Mouse (Mus musculus): Measurements from ENCODE around the gene Cldn15. TPM values are rescaled to one million over a fixed set of nuclear protein-coding genes. Genes with fewer than 3 reads are reported as not detected.
A peak's percentile ranks its signal among the peaks of the same experiment; 100 is the strongest.

Gene Cldn15
- polyA plus RNA-seq, 1 experiment from 2014 or later = 0.11 TPM

DNA sequence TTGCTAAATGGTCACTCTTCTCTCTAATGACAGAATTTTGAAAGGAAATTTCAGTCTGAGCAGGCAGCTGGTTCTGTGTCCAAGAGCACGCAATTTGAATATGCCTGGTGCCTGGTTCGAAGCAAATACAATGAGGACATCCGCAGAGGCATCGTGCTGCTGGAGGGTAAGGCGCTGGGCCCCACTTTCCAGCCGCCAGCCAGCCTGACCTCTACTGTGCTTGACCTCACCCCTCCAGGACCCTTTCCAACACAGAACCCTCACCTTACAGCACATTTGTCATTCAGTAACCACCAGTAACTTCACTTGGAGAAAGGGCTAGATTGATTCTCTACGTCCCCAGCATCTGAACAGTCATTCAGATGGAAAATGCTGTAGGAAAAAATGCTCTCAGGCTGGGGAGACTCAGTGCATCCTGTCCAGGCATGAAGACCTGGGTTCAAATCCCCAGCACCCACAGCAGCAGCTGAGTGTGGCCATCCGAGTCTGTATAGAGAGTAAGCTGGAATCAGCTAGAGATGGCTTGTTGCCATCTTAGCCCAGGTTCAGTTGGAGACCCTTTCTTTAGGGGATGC, 3.4 kb upstream of the Cldn15 start:
- Histone ChIP-seq H3K9ac (peak overlapping the region; percentile 70; the same call in 1 of the 2 replicates), H3K4me2 (replicated peaks) (peak overlapping the region; percentile 70), H3K9me3 (replicated peaks) (no peaks in the 10 kb centered on the region), H3K4me1 (peaks cover 14% of the 10 kb centered on the region), H3K4me3 (replicated peaks) (peak overlapping the region; percentile 67), H3K36me3 (peaks cover 37% of the 10 kb centered on the region), H3K27ac (replicated peaks) (no peak overlapping the region), H3K27me3 (no peaks in the 10 kb centered on the region)
- 77% methylated on average over 8 of the region's 8 CpGs for WGBS
- no peak for ATAC-seq (ENCODE audit: insufficient number of reproducible peaks, low FRiP score, low TSS enrichment, low read depth)

DNA sequence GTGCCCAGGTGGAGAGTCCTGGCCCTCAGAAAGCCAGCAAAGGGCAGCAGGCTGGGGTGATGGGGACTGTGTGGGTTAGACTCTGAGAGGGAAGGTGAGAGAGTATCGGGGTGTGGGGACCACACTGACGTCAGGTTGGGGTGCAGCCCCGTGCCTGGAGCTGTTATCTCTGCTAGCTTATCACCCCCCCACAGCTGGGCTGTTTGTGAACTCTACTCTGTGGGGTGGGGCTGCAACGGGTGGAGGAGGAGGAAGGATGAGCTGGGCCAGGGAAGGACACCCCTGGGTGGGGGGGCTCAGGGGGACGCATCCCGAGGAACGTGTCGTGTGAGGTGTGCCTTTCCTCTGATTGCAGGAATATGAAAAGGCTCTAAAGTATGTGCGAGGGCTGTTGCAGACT, 1.2 kb upstream of the Cldn15 start:
- H3K9me3 ChIP-seq (replicated peaks) = no peaks in the 10 kb centered on the region
- H3K4me3 ChIP-seq (replicated peaks) = no peak overlapping the region
- peaks cover 39% of the 10 kb centered on the region for H3K36me3 ChIP-seq
- no peak for ATAC-seq (ENCODE audit: insufficient number of reproducible peaks, low FRiP score, low TSS enrichment, low read depth)
- H3K9ac ChIP-seq = no peak overlapping the region
- no peak overlapping the region for H3K27ac ChIP-seq (replicated peaks)
- peaks cover 14% of the 10 kb centered on the region for H3K4me1 ChIP-seq
- 84% methylated on average over 9 of the region's 9 CpGs for WGBS
- H3K4me2 ChIP-seq (replicated peaks) = no peak overlapping the region
- no peaks in the 10 kb centered on the region for H3K27me3 ChIP-seq

DNA sequence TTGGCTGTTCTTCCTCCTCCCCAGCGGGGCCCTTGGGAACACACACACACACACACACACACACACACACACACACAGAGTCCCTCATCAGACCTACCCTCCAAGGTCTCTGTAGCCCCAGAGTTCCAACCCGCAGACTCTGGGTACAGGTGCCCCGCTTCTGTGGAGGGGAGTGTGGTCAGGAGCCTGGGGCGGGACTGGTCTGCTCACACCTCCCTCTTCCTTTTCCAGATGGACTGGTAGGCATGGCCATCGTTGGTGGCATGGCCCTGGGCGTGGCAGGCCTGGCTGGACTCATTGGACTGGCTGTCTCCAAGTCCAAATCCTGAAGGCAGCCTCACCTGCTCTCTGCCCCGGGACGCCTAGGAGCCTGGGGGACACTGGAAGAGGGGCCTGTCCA, 730 bp upstream of the Cldn15 start:
- Histone ChIP-seq H3K9ac (no peak overlapping the region), H3K9me3 (replicated peaks) (no peaks in the 10 kb centered on the region), H3K4me2 (replicated peaks) (no peak overlapping the region), H3K4me3 (replicated peaks) (no peak overlapping the region), H3K27ac (replicated peaks) (no peak overlapping the region; the same call in 1 of the 2 replicates), H3K27me3 (no peaks in the 10 kb centered on the region), H3K36me3 (peaks cover 39% of the 10 kb centered on the region), H3K4me1 (peaks cover 14% of the 10 kb centered on the region)
- ATAC-seq (ENCODE audit: insufficient number of reproducible peaks, low FRiP score, low TSS enrichment, low read depth) = no peak
- WGBS = 94% methylated on average over 8 of the region's 8 CpGs

DNA sequence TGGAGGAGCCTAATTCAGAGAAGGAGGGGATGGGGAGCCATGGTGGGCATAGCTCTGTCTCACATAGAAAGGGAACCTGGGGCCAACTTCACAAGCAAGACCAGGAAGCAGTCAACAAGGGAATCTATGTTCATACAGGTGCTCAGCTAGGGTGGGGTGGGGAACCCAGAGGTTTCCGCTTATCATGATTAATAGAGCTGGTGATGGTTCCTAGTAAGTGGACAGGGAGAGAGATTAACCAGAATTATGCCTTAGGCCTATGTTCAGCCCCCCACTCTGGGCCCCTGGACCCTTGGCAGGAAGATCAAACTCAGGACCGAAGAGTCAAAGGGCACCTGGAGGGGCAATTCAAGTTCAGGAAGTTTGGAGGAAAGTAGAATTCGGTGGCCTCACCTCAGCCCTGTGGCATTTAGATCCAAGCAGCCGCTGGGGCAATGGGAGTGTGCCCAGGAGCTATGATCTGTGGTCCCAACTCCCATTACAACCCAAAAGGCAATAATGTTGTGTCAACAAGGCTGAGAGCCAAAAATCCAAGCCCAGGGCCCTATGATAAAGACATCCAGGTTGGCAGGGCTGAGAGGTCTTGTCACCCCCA, 542 bp downstream of the Cldn15 start:
- 85% methylated on average over 4 of the region's 4 CpGs for WGBS
- H3K4me1 ChIP-seq = peaks cover 11% of the 10 kb centered on the region
- H3K9me3 ChIP-seq (replicated peaks) = no peaks in the 10 kb centered on the region
- H3K9ac ChIP-seq = no peak overlapping the region
- H3K36me3 ChIP-seq = peaks cover 39% of the 10 kb centered on the region
- H3K27ac ChIP-seq (replicated peaks) = no peak overlapping the region
- no peak for ATAC-seq (ENCODE audit: insufficient number of reproducible peaks, low FRiP score, low TSS enrichment, low read depth)
- H3K4me2 ChIP-seq (replicated peaks) = no peak overlapping the region
- no peaks in the 10 kb centered on the region for H3K27me3 ChIP-seq
- no peak overlapping the region for H3K4me3 ChIP-seq (replicated peaks)

DNA sequence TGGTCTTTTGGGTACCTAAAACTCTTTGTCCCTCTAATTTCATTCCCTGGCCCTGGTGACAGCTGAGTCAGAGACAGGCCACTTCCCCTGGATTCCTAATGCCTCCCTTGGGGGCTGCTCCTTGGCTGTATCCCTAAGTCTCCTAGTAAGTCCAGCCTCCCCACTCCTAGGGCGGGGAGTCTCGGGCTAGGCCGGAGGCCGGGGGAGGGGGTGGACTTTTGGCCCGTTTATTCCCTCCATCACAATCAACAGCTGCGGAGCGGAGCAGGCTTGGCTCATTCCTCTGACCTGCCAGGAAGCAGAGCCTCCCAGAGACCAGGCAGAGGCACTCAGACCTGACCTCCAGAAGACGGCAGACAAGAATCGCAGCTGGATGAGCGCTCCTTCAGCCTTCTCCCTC, 1.2 kb downstream of the Cldn15 start:
- no peak overlapping the region for H3K4me2 ChIP-seq (replicated peaks)
- H3K27me3 ChIP-seq = no peaks in the 10 kb centered on the region
- H3K27ac ChIP-seq (replicated peaks) = no peak overlapping the region
- H3K9ac ChIP-seq = no peak overlapping the region
- peaks cover 11% of the 10 kb centered on the region for H3K4me1 ChIP-seq
- WGBS = 71% methylated on average over 10 of the region's 10 CpGs
- ATAC-seq (ENCODE audit: insufficient number of reproducible peaks, low FRiP score, low TSS enrichment, low read depth) = no peak
- H3K4me3 ChIP-seq (replicated peaks) = no peak overlapping the region
- peaks cover 39% of the 10 kb centered on the region for H3K36me3 ChIP-seq
- H3K9me3 ChIP-seq (replicated peaks) = no peaks in the 10 kb centered on the region

DNA sequence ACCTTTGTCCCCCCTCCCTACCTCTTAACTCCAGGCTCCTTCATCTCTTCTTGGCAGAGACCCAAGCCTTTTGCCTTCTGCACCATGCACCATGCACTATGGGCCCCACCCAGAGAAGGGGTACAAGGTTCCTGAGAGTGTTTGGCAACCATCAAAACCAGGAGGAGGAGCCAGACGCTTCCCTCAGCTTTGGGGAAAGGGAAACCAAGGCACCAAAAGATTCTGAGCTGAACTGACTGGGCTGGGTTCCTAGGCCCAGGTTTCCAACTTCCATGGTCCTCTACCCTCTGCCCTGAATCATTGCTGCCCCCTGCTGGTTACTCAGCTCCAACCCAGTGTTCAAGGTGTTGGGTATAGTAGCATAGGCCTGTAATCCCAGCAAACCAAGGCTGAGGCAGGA, 4.3 kb downstream of the Cldn15 start:
- no peak for ATAC-seq (ENCODE audit: insufficient number of reproducible peaks, low FRiP score, low TSS enrichment, low read depth)
- H3K4me3 ChIP-seq (replicated peaks) = no peak overlapping the region
- WGBS = 55% methylated on average over 1 of the region's 1 CpGs

DNA sequence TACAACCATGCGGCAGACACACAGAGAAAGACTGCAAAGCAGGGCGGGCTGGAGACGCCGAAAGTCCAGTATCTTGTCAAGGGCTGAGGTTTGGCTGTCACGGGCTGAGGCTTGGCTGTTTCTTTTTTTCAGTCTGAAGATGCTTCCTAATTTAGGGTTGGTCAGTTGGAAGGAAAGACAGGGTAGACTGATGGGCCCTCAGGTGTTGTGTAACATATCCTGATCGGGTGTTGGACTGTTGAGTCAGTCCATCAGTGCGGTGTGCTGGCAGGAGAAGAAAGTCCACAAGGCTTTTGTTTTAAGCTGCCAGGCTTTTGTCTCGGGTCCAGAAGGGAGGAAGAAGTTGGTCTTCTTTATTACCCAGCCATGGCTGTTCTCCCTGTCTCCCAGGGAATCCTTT, 7.3 kb downstream of the Cldn15 start:
- WGBS = 79% methylated on average over 8 of the region's 8 CpGs
- no peak overlapping the region for H3K4me2 ChIP-seq (replicated peaks)
- no peak for ATAC-seq (ENCODE audit: insufficient number of reproducible peaks, low FRiP score, low TSS enrichment, low read depth)
- H3K9ac ChIP-seq = no peak overlapping the region
- no peaks in the 10 kb centered on the region for H3K27me3 ChIP-seq
- H3K4me1 ChIP-seq = no peaks in the 10 kb centered on the region
- H3K27ac ChIP-seq (replicated peaks) = no peak overlapping the region
- H3K4me3 ChIP-seq (replicated peaks) = no peak overlapping the region
- no peaks in the 10 kb centered on the region for H3K9me3 ChIP-seq (replicated peaks)
- no peaks in the 10 kb centered on the region for H3K36me3 ChIP-seq

More for the DNA sequence above, 4.3 kb downstream of the Cldn15 start:
- Histone ChIP-seq H3K9me3 (replicated peaks) (no peaks in the 10 kb centered on the region), H3K36me3 (peaks cover 11% of the 10 kb centered on the region), H3K27me3 (no peaks in the 10 kb centered on the region), H3K27ac (replicated peaks) (no peak overlapping the region), H3K4me2 (replicated peaks) (no peak overlapping the region), H3K9ac (no peak overlapping the region), H3K4me1 (peaks cover 4% of the 10 kb centered on the region)

DNA sequence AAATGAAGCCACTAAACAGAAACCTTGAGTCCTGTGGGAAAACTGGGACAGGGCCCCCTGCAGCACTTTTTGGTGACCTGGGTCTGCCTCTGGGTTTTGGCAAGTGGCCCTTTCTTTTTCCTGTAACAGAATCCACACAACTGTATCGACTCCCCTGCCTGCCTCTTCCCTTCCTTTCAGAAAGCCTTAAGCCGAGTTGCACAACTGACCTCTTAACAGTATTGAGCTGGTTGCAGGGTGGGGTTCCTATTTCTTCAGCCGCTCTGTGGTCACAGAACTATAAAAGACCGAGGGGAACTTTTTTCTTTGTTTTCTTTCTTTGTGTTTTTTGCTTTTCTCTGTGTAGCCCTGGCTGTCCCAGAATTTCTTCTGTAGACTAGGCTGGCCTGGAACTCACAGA, 11.4 kb downstream of the Cldn15 start:
- WGBS = 58% methylated on average over 4 of the region's 4 CpGs
- no peak overlapping the region for H3K4me3 ChIP-seq (replicated peaks)
- no peak for ATAC-seq (ENCODE audit: insufficient number of reproducible peaks, low FRiP score, low TSS enrichment, low read depth)
- no peak overlapping the region for H3K27ac ChIP-seq (replicated peaks)
- peaks cover 22% of the 10 kb centered on the region for H3K36me3 ChIP-seq
- no peaks in the 10 kb centered on the region for H3K27me3 ChIP-seq
- H3K9ac ChIP-seq = no peak overlapping the region
- no peaks in the 10 kb centered on the region for H3K4me1 ChIP-seq
- H3K9me3 ChIP-seq (replicated peaks) = no peaks in the 10 kb centered on the region
- no peak overlapping the region for H3K4me2 ChIP-seq (replicated peaks)

DNA sequence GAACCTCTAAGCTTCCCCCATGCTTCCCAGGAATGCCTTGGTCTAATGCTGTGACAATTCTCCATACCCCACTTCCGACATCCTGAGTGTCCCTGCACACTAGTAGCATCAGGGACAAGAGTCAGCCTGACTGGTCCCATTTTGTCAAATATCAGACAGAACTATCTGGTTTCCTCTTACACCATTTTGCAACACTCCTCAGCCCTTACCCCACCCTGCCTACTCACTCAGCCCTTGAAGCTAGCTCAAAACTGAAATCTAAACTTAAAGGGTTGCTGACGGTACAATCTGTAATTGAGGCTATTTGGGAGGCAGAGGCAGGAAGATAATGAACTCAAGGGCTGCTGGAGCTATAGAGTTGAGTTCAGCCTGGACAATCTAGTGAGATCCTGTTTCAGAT, 13.3 kb downstream of the Cldn15 start:
- H3K4me2 ChIP-seq (replicated peaks) = no peak overlapping the region
- H3K4me1 ChIP-seq = no peaks in the 10 kb centered on the region
- WGBS = 70% methylated on average over 2 of the region's 2 CpGs
- H3K27me3 ChIP-seq = no peaks in the 10 kb centered on the region
- no peak overlapping the region for H3K9ac ChIP-seq
- no peaks in the 10 kb centered on the region for H3K9me3 ChIP-seq (replicated peaks)
- peaks cover 39% of the 10 kb centered on the region for H3K36me3 ChIP-seq
- no peak for ATAC-seq (ENCODE audit: insufficient number of reproducible peaks, low FRiP score, low TSS enrichment, low read depth)
- no peak overlapping the region for H3K4me3 ChIP-seq (replicated peaks)
- H3K27ac ChIP-seq (replicated peaks) = no peak overlapping the region

DNA sequence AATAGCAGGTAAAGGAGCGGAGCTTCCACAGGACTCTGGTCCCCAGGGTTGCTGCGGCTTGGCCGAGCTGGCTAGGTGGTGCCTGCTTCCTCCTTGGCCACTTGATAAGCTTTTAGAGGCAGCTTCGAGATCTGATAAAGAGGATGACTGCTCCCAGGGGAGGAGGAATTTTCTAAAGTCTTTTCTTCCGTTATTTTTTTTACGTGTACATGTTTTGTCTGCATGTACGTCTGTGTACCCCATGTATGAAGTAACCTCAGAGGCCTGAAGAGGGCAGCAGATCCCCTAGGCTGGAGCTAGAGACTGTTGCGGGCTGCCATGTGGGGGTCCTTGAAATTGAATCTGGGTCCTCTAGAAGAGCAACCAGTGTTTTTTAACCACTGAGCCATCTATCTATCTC, 14.6 kb downstream of the Cldn15 start:
- Histone ChIP-seq H3K27ac (replicated peaks) (no peak overlapping the region), H3K9ac (no peak overlapping the region), H3K36me3 (peaks cover 40% of the 10 kb centered on the region), H3K27me3 (no peaks in the 10 kb centered on the region), H3K4me2 (replicated peaks) (no peak overlapping the region), H3K4me1 (peaks cover 3% of the 10 kb centered on the region), H3K9me3 (replicated peaks) (no peaks in the 10 kb centered on the region), H3K4me3 (replicated peaks) (no peak overlapping the region)
- 85% methylated on average over 8 of the region's 8 CpGs for WGBS
- ATAC-seq (ENCODE audit: insufficient number of reproducible peaks, low FRiP score, low TSS enrichment, low read depth) = no peak

DNA sequence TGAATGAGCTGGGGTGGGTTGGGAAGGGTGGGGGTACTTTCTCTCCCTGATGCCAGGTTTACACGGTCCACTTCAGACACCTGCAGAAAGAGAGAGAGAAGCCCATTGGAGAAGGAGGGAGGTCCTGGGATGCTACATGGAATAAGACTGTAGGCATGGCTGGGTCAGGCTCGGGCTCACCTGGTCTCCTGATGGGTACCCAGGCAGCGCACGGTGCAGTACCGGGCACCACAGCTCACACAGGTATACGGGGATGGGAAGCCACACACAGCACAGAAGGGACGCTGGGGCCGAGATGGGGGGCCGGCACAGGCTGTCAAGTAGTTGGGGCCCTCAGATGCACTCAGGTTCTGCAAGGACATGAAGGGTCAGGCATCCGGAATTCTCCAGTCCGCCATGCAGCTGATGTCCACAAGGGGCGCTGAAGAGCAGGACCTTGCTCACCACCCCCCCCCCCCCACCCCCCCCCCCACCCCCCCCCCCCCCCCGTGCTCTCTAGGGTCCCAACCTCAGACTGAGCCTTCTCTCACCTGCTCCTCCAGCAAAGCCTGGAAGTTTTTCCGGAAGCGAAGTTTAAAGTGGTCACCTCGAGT, 16.0 kb downstream of the Cldn15 start:
- Histone ChIP-seq H3K4me1 (peaks cover 6% of the 10 kb centered on the region), H3K9ac (no peak overlapping the region), H3K27me3 (no peaks in the 10 kb centered on the region), H3K4me2 (replicated peaks) (no peak overlapping the region), H3K36me3 (peaks cover 40% of the 10 kb centered on the region), H3K4me3 (replicated peaks) (no peak overlapping the region), H3K27ac (replicated peaks) (no peak overlapping the region), H3K9me3 (replicated peaks) (no peaks in the 10 kb centered on the region)
- no peak for ATAC-seq (ENCODE audit: insufficient number of reproducible peaks, low FRiP score, low TSS enrichment, low read depth)
- 52% methylated on average over 13 of the region's 16 CpGs for WGBS

DNA sequence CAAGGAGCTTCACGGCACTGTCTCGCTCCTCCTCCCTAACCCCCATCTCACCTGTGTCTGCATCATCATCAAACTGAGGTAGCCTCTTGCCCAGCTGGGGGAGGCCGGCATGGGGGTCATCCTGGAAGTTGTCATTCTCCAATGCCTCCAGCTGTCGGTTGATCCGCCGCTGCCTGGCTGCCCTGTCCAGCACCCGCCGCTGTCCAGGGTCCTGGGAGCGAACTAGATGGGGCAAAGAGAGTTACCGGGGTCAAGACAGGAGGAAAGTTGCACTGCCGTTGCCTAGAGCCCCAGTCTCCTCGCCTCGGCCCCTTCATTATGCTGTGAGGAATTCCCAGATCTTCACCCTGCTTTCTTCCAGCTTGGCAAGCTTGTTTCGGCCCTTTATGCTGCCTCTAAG, 18.4 kb downstream of the Cldn15 start:
- Histone ChIP-seq H3K4me2 (replicated peaks) (no peak overlapping the region), H3K27me3 (no peaks in the 10 kb centered on the region), H3K9me3 (replicated peaks) (no peaks in the 10 kb centered on the region), H3K4me3 (replicated peaks) (no peak overlapping the region), H3K36me3 (peaks cover 51% of the 10 kb centered on the region), H3K9ac (no peak overlapping the region), H3K27ac (replicated peaks) (no peak overlapping the region), H3K4me1 (peaks cover 18% of the 10 kb centered on the region)
- no peak for ATAC-seq (ENCODE audit: insufficient number of reproducible peaks, low FRiP score, low TSS enrichment, low read depth)
- 50% methylated on average over 14 of the region's 14 CpGs for WGBS
